Mouse (Mus musculus) gastrocnemius, adult 18-20 months (tissue): ENCODE results near the gene Tmem8. TPM values are rescaled to one million over a fixed set of nuclear protein-coding genes. Genes with fewer than 3 reads are reported as not detected.
A peak's percentile ranks its signal among the peaks of the same experiment; 100 is the strongest.

Experiments
- DNase-seq: peaks from one replicate; pipeline ENCODE4 v3.0.0; 2021; ENCODE audit warnings: low spot score
- total RNA-seq, 2 experiments: library from RNA; stranded (reverse); gene quantifications; 2 replicates each; pipeline ENCODE4 v1.2.3; 2021

Gene Tmem8
- total RNA-seq, 2 experiments from 2014 or later: 2.0 to 3.9 TPM

DNA sequence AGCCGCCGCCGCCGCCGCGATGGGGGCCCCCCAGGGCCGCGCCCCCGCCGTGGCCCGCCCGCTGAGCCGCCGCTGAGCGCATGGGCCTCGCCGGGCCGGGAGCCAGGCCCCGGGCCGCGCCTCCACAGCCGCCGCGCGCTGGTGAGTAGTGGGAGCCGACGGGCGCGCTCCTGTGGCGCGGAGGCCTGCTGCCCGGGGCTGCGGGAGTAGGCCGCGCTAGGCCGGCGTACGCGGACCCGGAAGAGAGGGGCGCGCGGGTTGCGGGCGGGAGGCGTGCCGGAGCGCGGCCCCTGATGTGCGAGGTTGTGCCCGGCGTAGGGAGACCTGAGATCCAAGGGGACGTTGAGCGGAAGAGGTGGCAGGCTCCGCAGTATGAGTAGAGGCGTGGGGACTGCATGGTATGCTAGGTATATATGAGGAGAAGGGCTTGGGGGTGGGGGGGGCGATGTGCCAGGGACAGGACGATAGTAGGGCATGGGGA, 25.8 kb downstream of the Tmem8 start:
- DNase-seq: no peak

GRCm38 (mm10) chr17:26142796-26143195, 29.7 kb downstream of the Tmem8 start:
- DNase-seq: no peak

DNA sequence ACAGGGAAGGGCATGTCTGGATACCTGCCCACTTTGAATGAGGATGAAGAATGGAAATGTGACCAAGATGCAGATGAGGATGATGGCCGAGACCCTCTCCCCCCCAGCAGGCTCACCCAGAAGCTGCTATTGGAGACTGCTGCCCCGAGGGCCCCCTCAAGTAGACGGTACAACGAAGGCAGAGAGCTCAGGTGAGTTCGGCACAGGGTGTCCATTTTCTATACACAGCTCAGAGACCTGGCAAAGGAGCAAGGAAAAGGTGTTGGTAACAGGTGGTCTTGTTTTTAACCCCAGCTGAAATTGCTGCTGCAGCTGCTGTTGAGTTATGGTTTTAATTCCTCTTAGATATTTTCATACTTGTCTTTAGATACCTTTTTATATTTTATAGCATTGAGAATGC, 30.3 kb downstream of the Tmem8 start:
- DNase-seq: no peak

DNA sequence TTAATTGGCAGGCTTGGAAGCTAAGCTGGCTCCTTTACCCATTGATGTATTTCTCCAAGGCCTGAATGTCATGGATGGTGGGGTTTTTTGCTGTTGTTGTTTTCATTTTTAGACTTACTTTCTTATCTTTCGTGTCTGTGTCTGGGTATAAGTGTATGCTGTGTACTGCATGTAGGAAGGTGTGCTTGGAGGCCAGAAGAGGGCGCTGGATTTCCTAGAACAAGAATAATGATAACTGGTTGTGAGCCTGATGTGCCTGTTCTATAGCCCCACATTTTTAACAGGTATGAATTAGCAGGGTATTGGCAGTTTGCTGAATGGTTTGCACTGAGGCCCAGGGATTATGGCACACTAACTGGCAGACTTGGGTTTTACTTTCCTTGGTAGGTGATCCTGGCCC, 36.0 kb downstream of the Tmem8 start:
- DNase-seq: no peak

GRCm38 (mm10) chr17:26151886-26152630, 39.0 kb downstream of the Tmem8 start:
- DNase-seq: peak; percentile 6

GRCm38 (mm10) chr17:26162736-26163135, 49.6 kb downstream of the Tmem8 start:
- DNase-seq: no peak

- no peak for DNase-seq
Observed at GRCm38 (mm10) chr17:26168039-26168438, 54.9 kb downstream of the Tmem8 start.

Other genes with a start within 250 kb of the Tmem8 start
- 100 to 1,000 TPM in 1 of 2 experiments, 10 to 100 TPM in 1; 84.2 to 102 TPM for gene Mcrip2, start 244.5 kb upstream of the Tmem8 start, total RNA-seq
- 10 to 100 TPM; 25.4 to 33.4 TPM for gene Mettl26, start 238.2 kb upstream of the Tmem8 start, total RNA-seq
- gene Wfikkn1, start 232.4 kb upstream of the Tmem8 start, total RNA-seq: under 1 TPM; 0.43 to 0.62 TPM
- gene Rab40c, start 193.6 kb upstream of the Tmem8 start, total RNA-seq: 10 to 100 TPM in 1 of 2 experiments, 1 to 10 TPM in 1; 7.6 to 11.1 TPM
- gene Pigq, start 168.4 kb upstream of the Tmem8 start, total RNA-seq: 10 to 100 TPM; 19.9 to 22.2 TPM
- gene Nhlrc4, start 168.3 kb upstream of the Tmem8 start, total RNA-seq: not detected
- not detected for gene A930017K11Rik, start 160.7 kb upstream of the Tmem8 start, total RNA-seq
- 1 to 10 TPM; 4.4 to 6.5 TPM for gene Capn15, start 127.5 kb upstream of the Tmem8 start, total RNA-seq
- 10 to 100 TPM; 88.9 to 96.2 TPM for gene Rab11fip3, start 43.7 kb upstream of the Tmem8 start, total RNA-seq
- gene Decr2, start 23.0 kb upstream of the Tmem8 start, total RNA-seq: 1 to 10 TPM; 2.6 to 2.8 TPM
- 1 to 10 TPM; 2.5 to 2.9 TPM for gene Nme4, start 17.7 kb upstream of the Tmem8 start, total RNA-seq
- 10 to 100 TPM; 57.4 to 66.2 TPM for gene Mrpl28, start 10.2 kb downstream of the Tmem8 start, total RNA-seq
- 10 to 100 TPM; 15.7 to 18.2 TPM for gene Axin1, start 25.4 kb downstream of the Tmem8 start, total RNA-seq
- gene Pdia2, start 85.8 kb downstream of the Tmem8 start, total RNA-seq: not detected
- gene Rgs11, start 89.7 kb downstream of the Tmem8 start, total RNA-seq: under 1 TPM; 0.48 to 0.66 TPM
- 1 to 10 TPM; 1.2 to 1.4 TPM for gene Arhgdig, start 94.5 kb downstream of the Tmem8 start, total RNA-seq
- 10 to 100 TPM; 76.7 to 85.3 TPM for gene Fam234a, start 130.9 kb downstream of the Tmem8 start, total RNA-seq
- gene Luc7l, start 139.6 kb downstream of the Tmem8 start, total RNA-seq: 10 to 100 TPM in 1 of 2 experiments, 1 to 10 TPM in 1; 9.6 to 11.6 TPM